Mouse (Mus musculus) stomach, embryonic 14.5 days (tissue): Measurements from ENCODE around the gene Tiam1. TPM values are rescaled to one million over a fixed set of nuclear protein-coding genes. Genes with fewer than 3 reads are reported as not detected.
A peak's percentile ranks its signal among the peaks of the same experiment; 100 is the strongest.

Source experiments
- ATAC-seq: fragments of 200-750 bp; cut with Nextera tagmentation; 2 replicates; pipeline ENCODE4 v1.8.0; 2017; ENCODE audit warnings: low read depth, moderate TSS enrichment; ENCODE audit not compliant: insufficient number of reproducible peaks, insufficient read depth, low FRiP score
- H3K27ac ChIP-seq: fragments of 300-500 bp; sonication (generic); 2 replicates; pipeline ENCODE4 v1.5.1; 2014; ENCODE audit warnings: mild to moderate bottlenecking, low read length, moderate library complexity, mixed read lengths
- H3K27me3 ChIP-seq: fragments of 300-500 bp; sonication (generic); 2 replicates; pipeline ENCODE4 v1.6.1; 2014; ENCODE audit warnings: low read length, control low read depth, mixed read lengths; ENCODE audit not compliant: control insufficient read depth, insufficient read depth
- H3K36me3 ChIP-seq: fragments of 300-500 bp; sonication (generic); 2 replicates; pipeline ENCODE4 v1.6.1; 2014; ENCODE audit warnings: mild to moderate bottlenecking, control low read depth, low read length, moderate library complexity, mixed read lengths; ENCODE audit not compliant: control insufficient read depth, insufficient read depth
- H3K4me1 ChIP-seq: fragments of 300-500 bp; sonication (generic); 2 replicates; pipeline ENCODE4 v1.6.1; 2014; ENCODE audit warnings: low read length, control low read depth, mixed read lengths; ENCODE audit not compliant: control insufficient read depth, insufficient read depth
- H3K4me2 ChIP-seq: fragments of 300-500 bp; sonication (generic); replicated peaks from 2 replicates; pipeline ENCODE4 v1.6.1; 2014; ENCODE audit warnings: low read depth, low read length, control low read depth
- H3K4me3 ChIP-seq: fragments of 300-500 bp; sonication (generic); 2 replicates; pipeline ENCODE4 v1.5.1; 2014; ENCODE audit warnings: low read depth, low read length, control low read depth
- H3K9ac ChIP-seq: fragments of 300-500 bp; sonication (generic); replicated peaks from 2 replicates; pipeline ENCODE4 v1.6.1; 2014; ENCODE audit warnings: low read depth, mild to moderate bottlenecking, control low read depth, low read length, moderate library complexity, mixed read lengths
- H3K9me3 ChIP-seq: fragments of 300-500 bp; sonication (generic); 2 replicates; pipeline ENCODE4 v1.6.1; 2016; ENCODE audit warnings: low read depth, low read length, control low read depth; ENCODE audit not compliant: control insufficient read depth
- WGBS: fragments of 180-500 bp; shearing (Covaris S2); extraction: QIAGEN DNeasy Blood & Tissue Kit; methylation state at CpG from one replicate; pipeline ENCODE4 v1.1.7; 2014; 5-methylcytosine and 5-hydroxymethylcytosine counted together
- polyA plus RNA-seq: library from polyadenylated mRNA; unstranded; fragments of >200 nt; fragmentation: Nextera tagmentation; extraction: Ambion mirVana; gene quantifications from 2 replicates; pipeline ENCODE4 v1.2.1, GENCODE M21; 2014

The Tiam1 gene
- polyA plus RNA-seq, 1 experiment from 2014 or later = 38.4 TPM

DNA sequence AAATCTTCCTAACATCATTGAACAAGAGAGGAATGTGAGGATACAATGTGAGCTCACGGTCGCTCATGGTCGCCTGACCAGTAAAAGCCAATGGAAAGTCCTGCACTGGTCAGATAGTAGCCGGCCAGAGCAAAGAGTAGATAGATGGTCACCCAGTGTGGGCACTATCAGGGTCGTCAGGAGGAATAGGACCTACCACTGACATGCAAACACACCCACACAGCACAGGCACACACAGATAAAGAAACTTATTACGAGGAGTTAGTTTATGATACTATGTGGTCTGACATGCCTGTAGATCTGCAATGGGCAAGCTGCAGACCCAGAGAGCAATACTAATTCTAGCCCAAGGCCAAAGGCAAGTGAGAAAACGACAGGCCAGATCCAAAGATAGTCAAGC lies 92.5 kb downstream of the Tiam1 start:
- ATAC-seq = no peak
- Histone ChIP-seq H3K9me3 (no peaks in the 10 kb centered on the region), H3K9ac (no peak overlapping the region), H3K4me2 (no peak overlapping the region), H3K27me3 (no peaks in the 10 kb centered on the region), H3K4me3 (no peak overlapping the region), H3K4me1 (peaks cover 11% of the 10 kb centered on the region; the same call in 1 of the 2 replicates), H3K27ac (no peak overlapping the region), H3K36me3 (no peaks in the 10 kb centered on the region)
- 84% methylated on average over 7 of the region's 7 CpGs for WGBS

DNA sequence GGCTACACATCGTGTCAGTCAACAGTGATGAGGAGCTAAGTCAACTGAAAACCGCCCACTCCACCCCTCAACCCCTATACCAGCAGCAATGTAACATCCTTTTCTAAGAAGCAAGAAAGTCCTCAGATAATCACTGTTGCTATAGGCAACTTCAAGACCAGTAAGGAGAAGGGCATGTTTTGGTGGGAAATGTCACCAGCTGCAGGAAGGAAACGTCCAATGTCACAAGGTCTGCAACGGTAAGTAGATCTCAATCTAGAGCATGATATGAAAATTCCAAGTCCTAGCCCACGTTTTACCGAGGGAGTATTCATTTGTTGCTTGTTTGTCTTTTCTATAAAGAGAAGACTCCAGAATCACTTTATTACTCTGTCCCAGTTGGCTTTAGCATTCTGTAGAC lies 95.7 kb downstream of the Tiam1 start:
- no peak for ATAC-seq
- no peaks in the 10 kb centered on the region for H3K27me3 ChIP-seq
- no peaks in the 10 kb centered on the region for H3K9me3 ChIP-seq
- H3K27ac ChIP-seq = no peak overlapping the region
- H3K4me1 ChIP-seq = peaks cover 8% of the 10 kb centered on the region; the same call in 1 of the 2 replicates
- no peak overlapping the region for H3K4me3 ChIP-seq
- no peaks in the 10 kb centered on the region for H3K36me3 ChIP-seq
- no peak overlapping the region for H3K4me2 ChIP-seq
- WGBS = 83% methylated on average over 6 of the region's 6 CpGs
- H3K9ac ChIP-seq = no peak overlapping the region

DNA sequence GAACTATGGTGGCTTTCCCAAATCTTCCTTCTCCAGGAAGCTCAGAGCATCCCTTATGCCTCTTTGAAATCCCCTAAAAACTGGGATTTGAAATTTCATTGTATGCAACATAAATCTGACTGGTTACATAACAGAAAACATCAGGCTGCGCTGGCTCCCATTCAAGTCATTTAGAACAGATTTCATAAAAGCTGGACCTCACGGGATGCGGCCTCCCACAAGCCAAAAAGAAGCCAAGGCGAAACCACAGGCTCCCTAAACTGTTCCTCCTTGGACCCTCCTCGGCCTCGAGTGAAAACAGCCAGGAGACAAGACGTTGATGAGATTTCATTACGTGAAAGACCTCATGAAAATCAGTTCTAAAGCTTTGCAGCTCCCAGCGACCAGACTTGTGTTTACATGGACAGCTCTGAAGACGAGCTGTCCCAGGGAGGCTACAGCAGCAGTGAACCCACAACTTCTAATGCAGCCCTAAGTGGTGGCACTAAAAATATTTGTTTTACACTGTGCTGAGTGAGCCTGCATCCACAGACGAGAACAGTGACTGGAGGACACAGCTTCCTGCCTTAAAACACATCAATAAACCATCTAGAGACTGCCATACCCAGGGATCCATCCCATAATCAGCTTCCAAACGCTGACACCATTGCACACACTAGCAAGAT lies 96.9 kb downstream of the Tiam1 start:
- Histone ChIP-seq H3K4me2 (no peak overlapping the region), H3K9me3 (no peaks in the 10 kb centered on the region), H3K9ac (no peak overlapping the region), H3K27ac (peak overlapping the region; percentile 52), H3K4me1 (no peaks in the 10 kb centered on the region), H3K27me3 (no peaks in the 10 kb centered on the region), H3K36me3 (no peaks in the 10 kb centered on the region), H3K4me3 (no peak overlapping the region)
- no peak for ATAC-seq
- WGBS = 51% methylated on average over 12 of the region's 12 CpGs

DNA sequence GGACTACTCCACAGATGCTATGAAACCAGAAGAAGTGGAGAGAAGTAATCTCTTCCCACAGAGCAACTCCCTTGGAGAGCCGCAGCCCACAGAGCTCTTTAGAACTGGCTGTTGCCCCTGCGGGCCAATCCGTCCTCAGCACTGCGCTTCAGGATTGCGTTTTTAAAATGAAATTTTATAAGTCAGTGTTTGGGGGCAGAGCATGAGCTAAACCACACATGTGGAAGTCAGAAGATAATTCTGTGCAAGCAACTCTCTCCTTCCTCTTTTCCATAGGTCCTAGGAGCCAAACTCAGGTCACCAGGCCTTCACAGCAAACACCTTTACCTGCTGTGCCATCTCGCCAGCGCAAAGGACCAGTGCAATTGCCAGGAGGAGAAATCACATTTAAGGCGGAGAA lies 98.0 kb downstream of the Tiam1 start:
- 0 out of 2 replicates have a peak, but pooled peaks cover 3% of the 10 kb centered on the region for H3K4me1 ChIP-seq
- ATAC-seq = no peak
- no peak overlapping the region for H3K27ac ChIP-seq
- no peaks in the 10 kb centered on the region for H3K36me3 ChIP-seq
- 95% methylated on average over 8 of the region's 8 CpGs for WGBS
- H3K27me3 ChIP-seq = no peaks in the 10 kb centered on the region
- no peak overlapping the region for H3K9ac ChIP-seq
- no peak overlapping the region for H3K4me2 ChIP-seq
- H3K4me3 ChIP-seq = no peak overlapping the region
- no peaks in the 10 kb centered on the region for H3K9me3 ChIP-seq

DNA sequence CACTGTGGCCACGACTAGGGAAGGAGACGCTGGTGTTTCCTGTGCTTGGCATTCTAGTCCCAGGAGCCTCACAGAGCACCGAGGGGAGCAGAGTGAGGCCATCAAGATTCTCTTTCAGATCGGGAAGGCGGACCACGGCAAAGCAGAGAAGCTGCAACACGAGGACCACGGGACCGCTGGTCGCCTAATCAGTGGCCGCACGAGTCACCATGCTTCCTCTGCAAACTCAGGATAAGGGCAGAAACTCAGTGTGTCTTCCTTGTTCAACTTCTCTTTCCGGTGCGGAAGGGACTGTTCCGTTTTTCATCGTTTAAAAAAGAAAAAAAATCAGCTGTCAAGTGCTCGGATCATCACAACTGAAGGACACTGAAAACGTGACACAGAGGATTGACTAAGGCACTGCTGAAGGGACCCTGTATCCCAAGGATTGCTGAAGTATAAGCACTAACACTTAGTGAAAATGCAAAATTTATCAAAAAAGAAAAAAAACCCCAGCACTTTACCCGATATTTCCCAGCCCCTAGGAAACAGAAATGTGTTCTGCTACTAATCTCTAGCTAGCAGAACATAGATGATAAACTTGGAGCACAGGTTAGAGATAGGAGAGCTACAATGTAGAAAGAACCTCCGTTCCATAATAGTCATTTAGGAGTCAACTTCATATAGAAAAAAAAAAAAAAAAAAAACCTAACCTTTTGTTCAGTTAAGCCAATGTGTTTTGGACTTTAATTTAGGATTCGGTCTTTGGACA lies 99.4 kb downstream of the Tiam1 start:
- Histone ChIP-seq H3K9me3 (no peaks in the 10 kb centered on the region), H3K4me2 (no peak overlapping the region), H3K9ac (no peak overlapping the region), H3K27me3 (no peaks in the 10 kb centered on the region), H3K27ac (no peak overlapping the region), H3K4me1 (0 out of 2 replicates have a peak, but pooled peaks cover 3% of the 10 kb centered on the region), H3K4me3 (no peak overlapping the region), H3K36me3 (no peaks in the 10 kb centered on the region)
- 82% methylated on average over 21 of the region's 21 CpGs for WGBS
- ATAC-seq = no peak

DNA sequence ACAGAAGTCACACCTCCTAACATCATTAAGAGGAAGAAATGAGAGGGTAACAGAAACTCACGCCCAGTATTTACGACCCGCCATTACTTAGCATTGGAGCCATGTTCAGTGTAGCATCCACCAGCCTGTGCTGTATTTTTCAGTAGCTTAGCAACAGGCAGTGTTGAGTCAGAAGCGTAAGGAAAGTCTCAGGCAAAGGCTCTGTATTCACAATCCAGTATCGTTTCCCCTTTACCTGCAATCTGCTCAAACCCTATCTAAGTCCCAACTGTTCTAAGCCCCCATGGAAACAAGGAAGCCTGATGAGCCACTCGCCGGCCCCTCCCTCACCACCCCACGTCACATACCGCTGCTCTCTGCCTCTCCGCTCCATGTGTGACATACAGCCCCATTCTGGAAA lies 100.7 kb downstream of the Tiam1 start:
- 89% methylated on average over 10 of the region's 10 CpGs for WGBS
- ATAC-seq = no peak

DNA sequence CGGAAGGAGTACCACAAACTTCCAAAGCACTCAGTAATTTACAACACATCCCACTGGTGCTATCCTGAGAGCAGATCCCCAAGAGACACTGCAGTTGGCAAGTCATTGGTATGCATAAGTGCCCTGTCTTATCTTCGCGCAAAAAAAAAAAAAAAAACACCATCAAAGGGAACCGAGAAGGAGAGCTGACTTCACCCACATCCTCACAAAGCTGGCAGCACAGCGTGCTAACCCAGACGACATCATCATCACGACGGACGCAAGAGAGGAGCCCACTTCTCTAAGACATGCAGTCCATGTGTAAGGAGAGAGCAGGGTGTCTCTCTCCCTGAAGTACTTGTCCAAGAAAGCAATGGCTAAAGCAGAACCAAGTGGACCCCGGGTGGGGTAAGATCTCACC lies 101.2 kb downstream of the Tiam1 start:
- Histone ChIP-seq H3K36me3 (no peaks in the 10 kb centered on the region), H3K27ac (no peak overlapping the region), H3K9me3 (no peaks in the 10 kb centered on the region), H3K4me2 (no peak overlapping the region), H3K9ac (no peak overlapping the region), H3K4me3 (no peak overlapping the region), H3K4me1 (0 out of 2 replicates have a peak, but pooled peaks cover 3% of the 10 kb centered on the region), H3K27me3 (no peaks in the 10 kb centered on the region)
- no peak for ATAC-seq
- 82% methylated on average over 10 of the region's 10 CpGs for WGBS

More for the DNA sequence above, 100.7 kb downstream of the Tiam1 start:
- Histone ChIP-seq H3K4me3 (no peak overlapping the region), H3K9me3 (no peaks in the 10 kb centered on the region), H3K36me3 (no peaks in the 10 kb centered on the region), H3K4me1 (0 out of 2 replicates have a peak, but pooled peaks cover 3% of the 10 kb centered on the region), H3K27ac (no peak overlapping the region), H3K27me3 (no peaks in the 10 kb centered on the region), H3K9ac (no peak overlapping the region), H3K4me2 (no peak overlapping the region)

DNA sequence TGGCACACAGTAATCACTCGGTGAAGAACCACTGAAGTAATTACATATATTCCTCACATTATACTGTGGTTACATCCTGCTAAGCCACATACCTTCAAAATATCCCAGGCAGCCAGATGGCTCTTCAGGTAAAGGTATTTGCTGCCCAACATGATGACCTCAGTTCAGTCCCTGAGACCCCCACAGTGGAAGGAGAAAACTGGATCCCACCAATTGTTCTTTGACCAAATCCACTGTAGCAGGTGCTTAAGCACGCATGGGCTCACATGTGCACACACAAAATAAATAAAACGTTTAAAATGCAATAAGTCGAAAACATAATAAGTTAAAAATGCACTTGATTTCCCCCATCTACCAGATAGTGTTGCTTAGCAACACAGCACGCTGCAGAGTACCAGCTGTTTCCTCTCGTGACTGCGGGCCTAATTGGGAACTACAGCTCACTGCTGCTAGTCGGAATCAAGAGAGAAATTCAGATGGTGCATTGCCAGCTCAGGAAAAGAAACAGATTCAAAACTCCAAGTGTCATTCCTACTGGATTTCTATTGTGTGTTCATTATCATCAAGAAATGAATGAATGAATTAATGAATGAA lies 102.7 kb downstream of the Tiam1 start:
- 0 out of 2 replicates have a peak, but pooled peaks cover 3% of the 10 kb centered on the region for H3K4me1 ChIP-seq
- ATAC-seq = 0 out of 2 replicates have a peak, but pooled peaks have one; percentile 14
- no peaks in the 10 kb centered on the region for H3K36me3 ChIP-seq
- no peak overlapping the region for H3K9ac ChIP-seq
- no peak overlapping the region for H3K4me2 ChIP-seq
- no peaks in the 10 kb centered on the region for H3K9me3 ChIP-seq
- H3K27ac ChIP-seq = no peak overlapping the region
- H3K27me3 ChIP-seq = no peaks in the 10 kb centered on the region
- no peak overlapping the region for H3K4me3 ChIP-seq
- 48% methylated on average over 8 of the region's 8 CpGs for WGBS
